Mouse (Mus musculus) liver, postnatal 0 days (tissue): ENCODE measurements around the gene Slc2a12.

ENCODE experiments used
- CTCF ChIP-seq: sonication (generic); IDR thresholded peaks from 2 replicates; pipeline ENCODE4 v1.5.1; 2016; ENCODE audit warnings: antibody characterized with exemption, low read depth
- EP300 ChIP-seq: IDR thresholded peaks from 2 replicates; pipeline ENCODE4 v1.6.1; 2016; ENCODE audit warnings: antibody characterized with exemption, low read depth, mild to moderate bottlenecking

GRCm38 (mm10) chr10:22710173-22710777, 65.5 kb downstream of the Slc2a12 start:
- TF ChIP-seq CTCF (no peak), EP300 (no peak)
